Mouse (Mus musculus): Measurements from ENCODE around the gene Dcbld1.

GRCm38 (mm10) chr10:52301766-52302165 lies 68.3 kb downstream of the Dcbld1 start:
- TF ChIP-seq CTCF (IDR thresholded peaks at IDR 0.05; ENCODE audit: borderline replicate concordance, control insufficient read depth, extremely low read depth, insufficient read depth, low read length, poor library complexity) (no peak), POLR2A (IDR thresholded peaks at IDR 0.05; ENCODE audit: control insufficient read depth, extremely low read depth, insufficient read depth, low read length, poor library complexity) (no peak)
